Mouse (Mus musculus) lung, embryonic 14.5 days (tissue): ENCODE measurements around the gene Grik3. TPM values are rescaled to one million over a fixed set of nuclear protein-coding genes. Genes with fewer than 3 reads are reported as not detected.

Experiments used
- ATAC-seq: fragments of 200-750 bp; cut with Nextera tagmentation; 2 replicates; pipeline ENCODE4 v1.8.0; 2017; ENCODE audit warnings: mild to moderate bottlenecking, moderate TSS enrichment, moderate library complexity; ENCODE audit not compliant: insufficient read depth
- DNase-seq: peaks from one replicate; pipeline ENCODE4 v3.0.0-alpha.2; 2015
- H3K27ac ChIP-seq: fragments of 300-500 bp; sonication (generic); 2 replicates; pipeline ENCODE4 v1.5.1; 2014; ENCODE audit warnings: low read depth, mild to moderate bottlenecking, moderate library complexity
- H3K27me3 ChIP-seq: fragments of 300-500 bp; sonication (generic); 2 replicates; pipeline ENCODE4 v1.6.1; 2014; ENCODE audit warnings: low read length, control low read depth; ENCODE audit not compliant: insufficient read depth
- H3K36me3 ChIP-seq: fragments of 300-500 bp; sonication (generic); 2 replicates; pipeline ENCODE4 v1.6.1; 2014; ENCODE audit warnings: control low read depth; ENCODE audit not compliant: insufficient read depth
- H3K4me1 ChIP-seq: fragments of 300-500 bp; sonication (generic); 2 replicates; pipeline ENCODE4 v1.6.1; 2014; ENCODE audit warnings: antibody characterized with exemption, control low read depth; ENCODE audit not compliant: insufficient read depth
- H3K4me2 ChIP-seq: fragments of 300-500 bp; sonication (generic); 2 replicates; pipeline ENCODE4 v1.6.1; 2014; ENCODE audit warnings: mild to moderate bottlenecking
- H3K4me3 ChIP-seq: fragments of 300-500 bp; sonication (generic); 2 replicates; pipeline ENCODE4 v1.5.1; 2014; ENCODE audit warnings: low read depth, low read length
- H3K9ac ChIP-seq: fragments of 300-500 bp; sonication (generic); 2 replicates; pipeline ENCODE4 v1.6.1; 2014
- H3K9me3 ChIP-seq: fragments of 300-500 bp; sonication (generic); 2 replicates; pipeline ENCODE4 v1.6.1; 2016; ENCODE audit warnings: low read depth, low read length, control low read depth
- CTCF ChIP-seq: IDR thresholded peaks from 2 replicates; pipeline ENCODE4 v1.5.1; 2016; ENCODE audit warnings: antibody characterized with exemption, low read depth
- WGBS: fragments of 180-500 bp; shearing (Covaris S2); extraction: QIAGEN DNeasy Blood & Tissue Kit; methylation state at CpG from one replicate; pipeline ENCODE4 v1.1.7; 2014; 5-methylcytosine and 5-hydroxymethylcytosine counted together
- polyA plus RNA-seq: library from polyadenylated mRNA; unstranded; fragments of >200 nt; fragmentation: Nextera tagmentation; extraction: Ambion mirVana; gene quantifications from 2 replicates; pipeline ENCODE4 v1.2.1, GENCODE M21; 2014

Gene Grik3
- polyA plus RNA-seq, 1 experiment from 2014 or later: not detected

- no peak overlapping the region for H3K4me2 ChIP-seq
- ATAC-seq (no peak), DNase-seq (no peak)
- H3K27me3 ChIP-seq: no peaks in the 10 kb centered on the region
- no peak overlapping the region for H3K27ac ChIP-seq
- H3K4me1 ChIP-seq: no peaks in the 10 kb centered on the region
- no peak for TF ChIP-seq CTCF
- H3K36me3 ChIP-seq: no peaks in the 10 kb centered on the region
- no peak overlapping the region for H3K9ac ChIP-seq
- H3K4me3 ChIP-seq: no peak overlapping the region
- 34% methylated on average over 18 of the region's 18 CpGs for WGBS
- no peaks in the 10 kb centered on the region for H3K9me3 ChIP-seq
Measured at GRCm38 (mm10) chr4:125544947-125545767, 54.7 kb downstream of the Grik3 start.

DNA sequence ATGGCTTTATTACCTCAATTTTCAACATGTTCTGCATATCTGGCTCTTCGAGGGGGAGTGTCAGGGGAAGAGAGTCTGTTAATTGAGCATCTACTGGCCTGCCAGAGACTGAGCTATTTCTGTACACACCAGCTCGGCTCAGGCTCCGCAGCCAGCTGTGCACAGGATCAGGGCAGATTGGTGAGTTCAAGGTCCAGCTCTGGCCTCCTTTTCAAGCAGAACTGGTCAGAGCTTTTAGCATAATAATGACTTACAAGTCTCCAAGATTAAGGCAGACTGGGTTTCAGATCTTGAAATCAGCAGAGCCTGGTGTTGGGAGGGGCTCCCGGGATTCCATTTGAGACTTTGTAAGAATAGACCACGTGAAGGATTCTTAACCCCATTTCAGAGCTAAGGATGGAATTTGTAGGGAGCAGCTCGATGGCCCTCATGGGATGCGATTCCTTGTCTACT is 55.3 kb downstream of the Grik3 start:
- H3K9ac ChIP-seq: no peak overlapping the region
- TF ChIP-seq CTCF: no peak
- no peaks in the 10 kb centered on the region for H3K4me1 ChIP-seq
- H3K4me3 ChIP-seq: no peak overlapping the region
- WGBS: 56% methylated on average over 7 of the region's 7 CpGs
- H3K27me3 ChIP-seq: no peaks in the 10 kb centered on the region
- no peak for DNase-seq
- H3K27ac ChIP-seq: no peak overlapping the region
- no peak for ATAC-seq
- no peaks in the 10 kb centered on the region for H3K36me3 ChIP-seq
- H3K4me2 ChIP-seq: no peak overlapping the region
- H3K9me3 ChIP-seq: no peaks in the 10 kb centered on the region

DNA sequence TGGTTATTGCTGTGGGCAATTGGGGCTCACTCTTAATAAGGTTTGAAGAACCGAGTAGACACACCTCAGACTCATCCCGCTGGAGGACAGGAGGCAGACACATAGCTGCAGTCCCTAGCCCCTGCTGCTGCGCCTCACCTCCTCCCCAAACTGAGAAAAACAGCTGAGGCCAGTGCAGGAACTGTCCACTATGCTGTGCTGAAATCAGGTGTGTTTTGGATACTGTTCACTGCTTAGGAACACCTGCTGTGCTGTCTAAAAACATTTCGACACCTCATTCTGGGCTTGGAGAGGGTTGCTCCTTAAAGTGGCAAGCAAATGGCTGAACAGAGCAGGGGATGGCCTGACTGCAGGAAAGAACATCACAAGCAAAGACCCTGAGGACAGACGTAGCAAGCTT is 57.7 kb downstream of the Grik3 start:
- no peaks in the 10 kb centered on the region for H3K9me3 ChIP-seq
- H3K4me1 ChIP-seq: no peaks in the 10 kb centered on the region
- H3K4me3 ChIP-seq: no peak overlapping the region
- no peak overlapping the region for H3K27ac ChIP-seq
- no peak for TF ChIP-seq CTCF
- ATAC-seq (no peak), DNase-seq (no peak)
- no peak overlapping the region for H3K9ac ChIP-seq
- H3K36me3 ChIP-seq: no peaks in the 10 kb centered on the region
- no peak overlapping the region for H3K4me2 ChIP-seq
- no peaks in the 10 kb centered on the region for H3K27me3 ChIP-seq
- 47% methylated on average over 5 of the region's 5 CpGs for WGBS

DNA sequence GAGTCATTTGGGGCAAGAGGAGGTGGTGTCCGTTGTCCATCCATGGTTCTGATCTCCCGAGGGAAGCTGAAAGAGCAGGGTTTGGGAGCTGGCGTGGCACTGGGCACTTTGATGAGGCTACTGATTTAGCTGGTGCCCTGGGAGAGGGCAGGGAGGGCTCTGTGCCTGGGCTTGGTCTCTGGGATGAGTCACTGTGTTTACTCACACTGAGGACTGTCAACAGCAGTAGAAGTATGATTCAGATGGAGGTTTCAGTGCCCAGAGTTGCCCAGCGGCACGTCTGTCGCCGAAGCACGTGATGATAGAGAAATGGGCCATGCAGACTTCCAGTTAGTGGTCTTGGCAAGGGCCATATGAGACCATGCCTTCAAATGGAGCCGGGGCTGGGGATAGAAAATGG is 63.3 kb downstream of the Grik3 start:
- Histone ChIP-seq H3K27me3 (no peaks in the 10 kb centered on the region), H3K4me2 (no peak overlapping the region), H3K9me3 (no peaks in the 10 kb centered on the region), H3K4me3 (no peak overlapping the region), H3K9ac (no peak overlapping the region), H3K36me3 (no peaks in the 10 kb centered on the region), H3K4me1 (no peaks in the 10 kb centered on the region), H3K27ac (no peak overlapping the region)
- TF ChIP-seq CTCF: no peak
- ATAC-seq: no peak
- WGBS: 79% methylated on average over 9 of the region's 9 CpGs
- no peak for DNase-seq

- no peak overlapping the region for H3K27ac ChIP-seq
- H3K36me3 ChIP-seq: no peaks in the 10 kb centered on the region
- no peaks in the 10 kb centered on the region for H3K9me3 ChIP-seq
- no peaks in the 10 kb centered on the region for H3K4me1 ChIP-seq
- no peak overlapping the region for H3K9ac ChIP-seq
- WGBS: 78% methylated on average over 14 of the region's 14 CpGs
- TF ChIP-seq CTCF: no peak
- H3K27me3 ChIP-seq: no peaks in the 10 kb centered on the region
- H3K4me3 ChIP-seq: no peak overlapping the region
- DNase-seq: no peak
- no peak overlapping the region for H3K4me2 ChIP-seq
- ATAC-seq: no peak
Measured at GRCm38 (mm10) chr4:125556405-125557308, 66.2 kb downstream of the Grik3 start.

DNA sequence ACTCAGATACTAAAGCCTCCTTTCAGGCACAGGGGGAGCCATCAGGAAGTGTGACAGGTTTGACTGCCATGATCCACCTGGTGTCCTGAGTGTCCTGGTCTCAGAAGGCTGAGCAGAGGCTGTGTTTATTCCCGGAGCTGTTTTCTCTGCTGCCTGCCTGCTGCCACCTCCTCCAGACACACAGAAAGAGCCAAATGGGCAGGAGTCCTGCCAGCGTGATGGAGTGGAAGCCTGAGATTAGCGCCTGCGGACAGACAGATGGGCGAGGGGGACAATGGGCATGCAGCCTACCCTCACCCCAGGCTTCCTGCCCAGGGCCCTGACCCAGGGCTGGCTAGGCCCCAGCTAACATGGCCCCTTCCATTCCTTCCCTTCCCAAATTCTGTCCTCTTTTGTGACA is 69.1 kb downstream of the Grik3 start:
- no peak for TF ChIP-seq CTCF
- Histone ChIP-seq H3K4me3 (no peak overlapping the region), H3K4me2 (no peak overlapping the region), H3K27me3 (no peaks in the 10 kb centered on the region), H3K36me3 (no peaks in the 10 kb centered on the region), H3K9me3 (no peaks in the 10 kb centered on the region), H3K4me1 (no peaks in the 10 kb centered on the region), H3K27ac (no peak overlapping the region), H3K9ac (no peak overlapping the region)
- ATAC-seq (no peak), DNase-seq (no peak)
- 48% methylated on average over 5 of the region's 5 CpGs for WGBS

- no peak for TF ChIP-seq CTCF
- DNase-seq: no peak
Measured at GRCm38 (mm10) chr4:125560806-125561205, 70.3 kb downstream of the Grik3 start.

More at GRCm38 (mm10) chr4:125560806-125561205, 70.3 kb downstream of the Grik3 start:
- Histone ChIP-seq H3K4me1 (no peaks in the 10 kb centered on the region), H3K27me3 (no peaks in the 10 kb centered on the region), H3K36me3 (no peaks in the 10 kb centered on the region), H3K27ac (no peak overlapping the region), H3K4me3 (no peak overlapping the region), H3K9ac (no peak overlapping the region), H3K9me3 (no peaks in the 10 kb centered on the region), H3K4me2 (no peak overlapping the region)
- ATAC-seq: no peak
- WGBS: 31% methylated on average over 2 of the region's 2 CpGs
